In the genomic region with DNA sequence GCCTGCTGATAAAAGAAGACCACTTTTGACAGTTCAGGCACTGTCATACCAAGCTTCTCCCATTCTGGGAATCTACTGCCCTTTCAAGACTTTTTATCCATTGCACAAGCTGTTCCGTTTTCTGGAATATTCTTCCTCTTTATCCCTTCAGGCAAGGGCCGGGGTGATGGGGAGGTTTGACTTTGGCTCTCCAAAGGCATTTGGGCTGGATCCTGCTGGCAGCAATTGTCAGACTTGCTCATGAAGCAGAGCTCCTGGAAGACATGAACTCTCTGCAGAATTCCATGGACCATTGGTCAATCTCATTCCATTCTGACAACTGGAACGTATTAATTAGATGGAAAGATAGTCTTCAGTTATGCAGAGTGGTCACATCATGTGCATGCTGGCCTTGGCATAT, we compare ENCODE assay signal across 20 mouse cellular contexts.
DNase-seq lines count a peak whose midpoint lies in the region; ATAC-seq and TF ChIP-seq lines count a peak whose summit lies in the region.
"Had no signal": no experiment of that assay in that cellular context is flagged by ENCODE, and none has a peak within 500 bp of the region (broad histone marks: within the 10 kb centered on the region; RNA-seq: fewer than 3 reads in every experiment).

No protein-coding gene starts in this region.

- H3K9ac ChIP-seq in lung, postnatal 0 days (replicated peaks; ENCODE audit: low read depth), result no peak overlapping the region
- no peak overlapping the region for H3K9ac ChIP-seq in stomach, postnatal 0 days (ENCODE audit: low read length)
- no peak overlapping the region for H3K9ac ChIP-seq in intestine, embryonic 15.5 days
- H3K9ac ChIP-seq: forebrain, embryonic 15.5 days; hindbrain, embryonic 12.5 days; limb, embryonic 15.5 days; lung, embryonic 14.5 days; neural tube, embryonic 13.5 days; stomach, embryonic 15.5 days had no signal

- no peaks in the 10 kb centered on the region for H3K27me3 ChIP-seq in lung, postnatal 0 days (replicated peaks; ENCODE audit: insufficient read depth, low read length)
- H3K27me3 ChIP-seq in stomach, postnatal 0 days (ENCODE audit: control insufficient read depth, insufficient read depth, low read length), result no peaks in the 10 kb centered on the region
- H3K27me3 ChIP-seq in intestine, embryonic 15.5 days (replicated peaks), result no peaks in the 10 kb centered on the region
- H3K27me3 ChIP-seq: forebrain, embryonic 15.5 days; hindbrain, embryonic 12.5 days; neural tube, embryonic 13.5 days; stomach, embryonic 15.5 days had no signal

- no peaks in the 10 kb centered on the region for H3K9me3 ChIP-seq in lung, postnatal 0 days (ENCODE audit: low read length)
- H3K9me3 ChIP-seq in stomach, postnatal 0 days (ENCODE audit: control insufficient read depth, low read length), result no peaks in the 10 kb centered on the region
- H3K9me3 ChIP-seq in intestine, embryonic 15.5 days, result no peaks in the 10 kb centered on the region
- H3K9me3 ChIP-seq: forebrain, embryonic 15.5 days; hindbrain, embryonic 12.5 days; limb, embryonic 15.5 days; neural tube, embryonic 13.5 days; stomach, embryonic 15.5 days had no signal

- peak; percentile 34 for DNase-seq in adrenal gland, postnatal 14 days
- DNase-seq in adrenal gland, postnatal 4 days (ENCODE audit: low spot score in 2 of 2), result no peak
- DNase-seq in lung, postnatal 10 days, result peak; percentile 48
- DNase-seq in lung, postnatal 0 days (ENCODE audit: low spot score), result no peak
- DNase-seq in gastrocnemius, postnatal 14 days, result peak; percentile 57
- DNase-seq in lung, postnatal 25 days (ENCODE audit: low spot score), result peak; percentile 23
- no peak for DNase-seq in stomach, postnatal 0 days (ENCODE audit: low spot score)
- DNase-seq: adrenal gland, adult 8-10 months; cerebellum, postnatal 14 days; kidney, postnatal 36 days; lung, embryonic 14.5 days; spleen, adult 18-20 months; thymus, postnatal 4 days had no signal

- WGBS in lung, postnatal 0 days, result 74% methylated on average over 3 of the region's 3 CpGs
- 67% methylated on average over 3 of the region's 3 CpGs for WGBS in stomach, postnatal 0 days
- WGBS in intestine, embryonic 15.5 days, result 92% methylated on average over 3 of the region's 3 CpGs

- H3K36me3 ChIP-seq in lung, postnatal 0 days (ENCODE audit: insufficient read depth, low read length), result no peaks in the 10 kb centered on the region
- H3K36me3 ChIP-seq in stomach, postnatal 0 days (ENCODE audit: control insufficient read depth, insufficient read depth, low read length), result no peaks in the 10 kb centered on the region
- no peaks in the 10 kb centered on the region for H3K36me3 ChIP-seq in intestine, embryonic 15.5 days
- H3K36me3 ChIP-seq: forebrain, embryonic 15.5 days; hindbrain, embryonic 12.5 days; limb, embryonic 15.5 days; neural tube, embryonic 13.5 days; stomach, embryonic 15.5 days had no signal

- no peak overlapping the region for H3K4me2 ChIP-seq in lung, postnatal 0 days (replicated peaks; ENCODE audit: low read depth, low read length)
- no peak overlapping the region for H3K4me2 ChIP-seq in stomach, postnatal 0 days (replicated peaks; ENCODE audit: low read depth)
- H3K4me2 ChIP-seq in intestine, embryonic 15.5 days (replicated peaks), result no peak overlapping the region
- H3K4me2 ChIP-seq: forebrain, embryonic 15.5 days; hindbrain, embryonic 12.5 days; limb, embryonic 15.5 days; lung, embryonic 14.5 days; neural tube, embryonic 13.5 days; stomach, embryonic 15.5 days had no signal

- H3K27ac ChIP-seq in lung, postnatal 0 days (ENCODE audit: low read length), result no peak overlapping the region
- no peak overlapping the region for H3K27ac ChIP-seq in stomach, postnatal 0 days (replicated peaks)
- H3K27ac ChIP-seq in intestine, embryonic 15.5 days, result no peak overlapping the region
- H3K27ac ChIP-seq: forebrain, embryonic 15.5 days; hindbrain, embryonic 12.5 days; limb, embryonic 15.5 days; neural tube, embryonic 13.5 days; stomach, embryonic 15.5 days had no signal

- no peak overlapping the region for H3K4me3 ChIP-seq in lung, postnatal 0 days (ENCODE audit: low read depth, low read length)
- H3K4me3 ChIP-seq in stomach, postnatal 0 days (ENCODE audit: low read depth, low read length), result no peak overlapping the region
- H3K4me3 ChIP-seq in intestine, embryonic 15.5 days (replicated peaks), result no peak overlapping the region
- H3K4me3 ChIP-seq: forebrain, embryonic 15.5 days; hindbrain, embryonic 12.5 days; limb, embryonic 15.5 days; neural tube, embryonic 13.5 days; stomach, embryonic 15.5 days had no signal

- intact Hi-C loops in gastrocnemius, postnatal 14 days (cut with DNase I; ENCODE audit: low total_unique reads), result no loop called here

- TF ChIP-seq CTCF in lung, postnatal 0 days (IDR thresholded peaks at IDR 0.05), result no peak
- TF ChIP-seq CTCF in stomach, postnatal 0 days (IDR thresholded peaks at IDR 0.05; ENCODE audit: low read depth), result no peak

- TF ChIP-seq EP300 in lung, postnatal 0 days (IDR thresholded peaks at IDR 0.05), result no peak
- TF ChIP-seq EP300 in stomach, postnatal 0 days (optimal IDR thresholded peaks at IDR 0.05), result no peak

- H3K4me1 ChIP-seq in lung, postnatal 0 days (ENCODE audit: insufficient read depth, low read depth, low read length), result no peaks in the 10 kb centered on the region
- H3K4me1 ChIP-seq in stomach, postnatal 0 days (replicated peaks; ENCODE audit: control insufficient read depth, insufficient read depth), result no peaks in the 10 kb centered on the region
- H3K4me1 ChIP-seq in intestine, embryonic 15.5 days (replicated peaks), result no peaks in the 10 kb centered on the region
- H3K4me1 ChIP-seq: stomach, embryonic 15.5 days had no signal

- no peak for ATAC-seq in lung, postnatal 0 days
- ATAC-seq in stomach, postnatal 0 days (ENCODE audit: low FRiP score, low TSS enrichment), result no peak
- ATAC-seq in intestine, embryonic 15.5 days, result no peak
- ATAC-seq: forebrain, embryonic 15.5 days; intestine, embryonic 16.5 days had no signal

Comparison
In these comparisons a context has a peak if more than half of its experiments do, and no peak if none do; other contexts are left out.
1. DNase-seq: peak in adrenal gland, postnatal 14 days (single experiment), lung, postnatal 10 days (single experiment), gastrocnemius, postnatal 14 days (single experiment) and lung, postnatal 25 days (single experiment); none in adrenal gland, postnatal 4 days (0 of 2), lung, postnatal 0 days (single experiment) and stomach, postnatal 0 days (single experiment).